Mouse (Mus musculus) embryonic facial prominence, embryonic 13.5 days (tissue): ENCODE measurements at regions not wholly inside any gene's neighbourhood (a gene's known extent, or its start where the extent isn't known, plus 50 kb on each side); places are given as distances from the start of the nearest gene placed in this dataset.

Experiments
- ATAC-seq: fragments of 200-750 bp; cut with Nextera tagmentation; 2 replicates; pipeline ENCODE4 v1.8.0; 2017; ENCODE audit warnings: low read depth; ENCODE audit not compliant: insufficient number of reproducible peaks, insufficient read depth, low FRiP score, low TSS enrichment
- H3K27ac ChIP-seq: fragments of 300-500 bp; sonication (generic); 2 replicates; pipeline ENCODE4 v1.5.1; 2015; ENCODE audit warnings: moderate library complexity, mild to moderate bottlenecking, inconsistent platforms
- H3K27me3 ChIP-seq: fragments of 300-500 bp; sonication (generic); 2 replicates; pipeline ENCODE4 v1.6.1; 2015; ENCODE audit warnings: mild to moderate bottlenecking, inconsistent platforms
- H3K36me3 ChIP-seq: fragments of 300-500 bp; sonication (generic); 2 replicates; pipeline ENCODE4 v1.6.1; 2015; ENCODE audit warnings: mild to moderate bottlenecking, inconsistent platforms
- H3K4me1 ChIP-seq: fragments of 300-500 bp; sonication (generic); 2 replicates; pipeline ENCODE4 v1.6.1; 2015; ENCODE audit warnings: inconsistent platforms
- H3K4me2 ChIP-seq: fragments of 300-500 bp; sonication (generic); 2 replicates; pipeline ENCODE4 v1.6.1; 2015; ENCODE audit warnings: moderate library complexity, mild to moderate bottlenecking, inconsistent platforms
- H3K4me3 ChIP-seq: fragments of 300-500 bp; sonication (generic); 2 replicates; pipeline ENCODE4 v1.5.1; 2015; ENCODE audit warnings: mild to moderate bottlenecking, inconsistent platforms
- H3K9ac ChIP-seq: fragments of 300-500 bp; sonication (generic); 2 replicates; pipeline ENCODE4 v1.6.1; 2015; ENCODE audit warnings: mild to moderate bottlenecking, inconsistent platforms
- H3K9me3 ChIP-seq: fragments of 300-500 bp; sonication (generic); 2 replicates; pipeline ENCODE4 v1.6.1; 2016; ENCODE audit warnings: inconsistent platforms
- WGBS: fragments of 180-500 bp; shearing (Covaris S2); methylation state at CpG from one replicate; pipeline ENCODE4 v1.1.7; 2015; ENCODE audit warnings: mixed read lengths; 5-methylcytosine and 5-hydroxymethylcytosine counted together

DNA sequence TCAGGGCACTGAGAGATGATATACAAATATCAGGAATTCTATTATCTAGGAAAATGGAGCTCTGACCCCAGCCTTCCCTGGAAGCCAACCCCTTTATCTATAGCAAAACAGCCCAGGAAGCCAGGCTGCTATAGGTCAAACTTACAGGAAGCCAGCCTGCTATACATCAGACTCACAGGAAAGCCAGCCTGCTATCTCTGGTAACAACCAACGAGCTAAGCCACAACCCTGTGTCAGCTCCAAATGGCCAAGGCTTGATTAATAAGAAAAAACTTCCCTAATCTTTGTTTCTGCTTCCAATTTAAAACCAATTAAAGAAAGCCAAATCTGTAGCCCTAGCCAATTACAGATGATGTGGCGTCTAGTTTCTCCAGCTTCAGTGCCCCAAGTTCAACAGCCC, 114.4 kb upstream of the Tab2 start:
- no peak overlapping the region for H3K27ac ChIP-seq
- H3K4me3 ChIP-seq, result no peak overlapping the region
- H3K27me3 ChIP-seq, result no peaks in the 10 kb centered on the region
- H3K4me1 ChIP-seq, result peaks cover 15% of the 10 kb centered on the region
- H3K9ac ChIP-seq, result no peak overlapping the region
- ATAC-seq, result no peak
- no peak overlapping the region for H3K4me2 ChIP-seq
- H3K9me3 ChIP-seq, result no peaks in the 10 kb centered on the region
- no peaks in the 10 kb centered on the region for H3K36me3 ChIP-seq
- 21% methylated on average over 2 of the region's 2 CpGs for WGBS

DNA sequence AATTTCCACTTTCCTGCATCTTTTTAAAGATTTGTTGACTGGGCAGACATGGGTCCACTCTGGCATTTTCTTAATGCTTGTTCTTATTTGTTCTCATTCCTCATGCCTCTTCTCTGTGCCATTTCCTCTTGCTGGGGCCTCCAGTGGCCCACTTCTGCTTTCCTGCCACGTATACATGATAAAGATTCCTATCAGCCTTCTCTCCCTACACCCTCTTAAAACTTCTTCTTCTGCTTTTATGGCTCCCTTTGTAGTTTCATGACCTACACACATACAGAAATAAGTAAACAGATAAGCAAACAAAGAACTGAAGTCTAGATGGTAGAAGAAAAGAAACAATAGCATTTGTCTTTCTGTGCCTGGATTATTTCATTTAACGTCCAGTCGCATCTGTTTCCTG, 110.9 kb upstream of the Tab2 start:
- WGBS, result 84% methylated on average over 3 of the region's 3 CpGs

DNA sequence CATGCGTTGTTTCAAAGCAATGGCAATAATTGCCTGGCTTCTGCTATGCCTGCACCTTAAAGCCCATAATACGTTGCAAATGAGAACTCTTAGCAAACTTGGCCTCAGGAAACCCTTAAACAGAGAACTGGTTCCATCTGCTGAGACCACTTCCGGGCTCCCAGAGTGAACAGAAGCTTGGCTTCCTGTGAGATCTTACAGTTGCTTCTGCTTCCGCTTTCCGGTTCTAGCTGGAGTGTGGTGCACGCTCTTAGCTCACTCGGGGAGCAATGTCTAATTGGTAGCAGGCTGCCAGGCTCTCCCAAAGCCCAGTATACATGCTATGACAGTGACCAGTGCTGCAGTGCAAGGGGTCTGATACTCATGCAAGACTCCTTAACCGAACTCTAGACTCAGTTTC, 109.7 kb upstream of the Tab2 start:
- WGBS, result 58% methylated on average over 8 of the region's 8 CpGs
- Histone ChIP-seq H3K9ac (no peak overlapping the region), H3K4me1 (peaks cover 17% of the 10 kb centered on the region), H3K4me2 (no peak overlapping the region), H3K36me3 (no peaks in the 10 kb centered on the region), H3K27me3 (no peaks in the 10 kb centered on the region), H3K9me3 (no peaks in the 10 kb centered on the region), H3K27ac (peak overlapping the region; percentile 28; the same call in 1 of the 2 replicates), H3K4me3 (no peak overlapping the region)
- no peak for ATAC-seq

More for the DNA sequence above, 110.9 kb upstream of the Tab2 start:
- Histone ChIP-seq H3K4me1 (peaks cover 17% of the 10 kb centered on the region), H3K27ac (no peak overlapping the region), H3K4me2 (no peak overlapping the region), H3K4me3 (no peak overlapping the region), H3K9me3 (no peaks in the 10 kb centered on the region), H3K9ac (no peak overlapping the region), H3K27me3 (no peaks in the 10 kb centered on the region), H3K36me3 (no peaks in the 10 kb centered on the region)
- no peak for ATAC-seq

DNA sequence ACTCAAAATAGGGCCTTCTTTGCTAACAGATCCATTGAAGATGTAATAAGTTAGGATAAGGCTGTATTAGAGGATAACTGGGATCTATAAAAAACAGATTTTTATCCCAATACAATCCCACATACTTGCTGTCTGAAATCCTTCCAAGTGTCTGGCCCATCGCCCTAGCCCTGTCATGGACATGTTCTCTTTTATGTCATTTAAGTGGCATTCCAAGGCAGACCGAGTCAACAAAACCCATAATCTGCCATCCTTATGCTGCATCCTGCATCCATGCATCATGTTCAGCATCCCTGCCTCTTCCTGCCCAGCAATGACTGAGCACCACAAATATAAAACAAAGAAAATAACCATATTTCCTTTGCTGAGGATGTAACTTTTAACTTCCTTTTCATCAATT, 108.3 kb upstream of the Tab2 start:
- ATAC-seq, result no peak
- no peak overlapping the region for H3K27ac ChIP-seq
- H3K36me3 ChIP-seq, result no peaks in the 10 kb centered on the region
- WGBS, result 68% methylated on average over 2 of the region's 2 CpGs
- H3K4me1 ChIP-seq, result peaks cover 7% of the 10 kb centered on the region
- no peaks in the 10 kb centered on the region for H3K27me3 ChIP-seq
- H3K4me2 ChIP-seq, result no peak overlapping the region
- H3K9me3 ChIP-seq, result no peaks in the 10 kb centered on the region
- H3K9ac ChIP-seq, result no peak overlapping the region
- no peak overlapping the region for H3K4me3 ChIP-seq

DNA sequence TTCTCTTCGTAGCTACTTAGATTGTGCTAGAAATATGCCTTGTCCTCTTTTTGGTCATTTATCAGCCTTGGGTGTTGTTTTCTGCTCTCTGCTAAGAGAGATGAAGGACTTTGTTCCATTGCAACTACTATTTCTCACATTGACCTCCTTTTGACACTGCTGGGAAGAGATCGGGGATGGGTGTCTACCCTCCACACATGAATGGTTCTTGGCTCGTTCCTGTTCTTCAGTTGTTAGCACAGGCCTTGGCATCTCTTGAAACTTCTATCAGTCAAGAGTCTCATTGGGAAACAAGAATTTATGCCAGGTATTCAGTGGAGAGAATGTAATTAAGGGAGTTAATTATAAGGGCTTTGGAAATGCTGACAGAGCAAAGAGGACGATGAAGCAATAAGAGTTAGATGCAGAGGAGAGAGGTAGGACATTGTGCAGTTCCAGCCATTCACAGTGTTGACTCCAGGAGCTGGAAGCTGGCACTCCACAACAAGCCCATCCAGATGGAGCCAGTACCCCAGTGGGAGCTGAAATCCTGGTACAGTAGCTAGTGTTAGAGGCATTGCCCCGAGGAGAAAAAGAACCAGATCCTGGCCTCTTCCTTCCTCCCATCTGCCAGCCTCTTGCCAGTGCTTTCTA, 107.5 kb upstream of the Tab2 start:
- H3K36me3 ChIP-seq, result no peaks in the 10 kb centered on the region
- H3K4me1 ChIP-seq, result peaks cover 7% of the 10 kb centered on the region
- H3K9me3 ChIP-seq, result no peaks in the 10 kb centered on the region
- no peak overlapping the region for H3K9ac ChIP-seq
- H3K27ac ChIP-seq, result no peak overlapping the region
- H3K4me3 ChIP-seq, result no peak overlapping the region
- H3K27me3 ChIP-seq, result no peaks in the 10 kb centered on the region
- WGBS, result 80% methylated on average over 5 of the region's 5 CpGs
- ATAC-seq, result no peak
- no peak overlapping the region for H3K4me2 ChIP-seq

DNA sequence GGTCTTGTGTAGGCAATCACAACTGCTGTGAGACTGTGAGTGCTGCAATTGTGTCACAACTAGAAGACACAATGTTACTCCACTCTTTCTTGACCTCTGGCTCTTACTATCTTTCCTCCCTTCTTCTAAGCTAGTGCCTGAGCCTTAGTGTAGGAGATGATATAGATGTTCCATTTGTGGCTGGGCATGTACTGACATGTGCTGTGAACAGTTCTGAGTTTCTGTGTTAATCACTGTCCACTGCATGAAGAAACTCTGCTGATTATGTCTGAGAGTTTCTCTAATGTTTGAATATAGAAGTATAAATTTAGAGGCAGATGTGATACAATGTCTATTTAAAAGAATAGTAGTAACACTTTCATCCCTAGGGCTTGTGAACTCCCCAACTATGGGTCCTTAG, 105.0 kb upstream of the Tab2 start:
- no peak overlapping the region for H3K9ac ChIP-seq
- H3K27ac ChIP-seq, result no peak overlapping the region
- no peaks in the 10 kb centered on the region for H3K27me3 ChIP-seq
- H3K4me3 ChIP-seq, result no peak overlapping the region
- ATAC-seq, result no peak
- peaks cover 7% of the 10 kb centered on the region for H3K4me1 ChIP-seq
- no peaks in the 10 kb centered on the region for H3K9me3 ChIP-seq
- no peaks in the 10 kb centered on the region for H3K36me3 ChIP-seq
- H3K4me2 ChIP-seq, result no peak overlapping the region

DNA sequence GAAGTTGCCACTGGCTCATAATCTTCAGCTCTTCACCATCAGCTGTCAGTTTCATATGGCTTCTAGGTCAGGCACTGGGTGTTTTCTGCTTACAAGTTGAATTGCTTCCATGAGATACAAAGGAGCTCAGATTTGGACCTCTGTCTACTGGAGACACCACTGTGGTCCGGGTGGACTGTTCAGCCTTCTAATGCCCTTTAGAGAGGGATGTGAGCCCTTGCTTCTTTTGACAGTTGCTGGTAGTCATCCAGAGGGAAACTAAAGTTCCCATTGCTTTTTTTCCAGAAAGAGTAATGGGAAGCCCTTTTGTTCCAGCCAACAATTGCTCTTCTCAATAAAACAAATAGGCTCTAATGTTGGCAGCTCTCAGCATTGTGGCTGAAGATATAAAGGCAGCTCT, 103.7 kb upstream of the Tab2 start:
- no peak overlapping the region for H3K4me3 ChIP-seq
- WGBS, result 89% methylated on average over 1 of the region's 1 CpGs
- no peak overlapping the region for H3K9ac ChIP-seq
- no peaks in the 10 kb centered on the region for H3K36me3 ChIP-seq
- H3K4me1 ChIP-seq, result no peaks in the 10 kb centered on the region
- H3K27me3 ChIP-seq, result no peaks in the 10 kb centered on the region
- H3K4me2 ChIP-seq, result no peak overlapping the region
- ATAC-seq, result no peak
- no peaks in the 10 kb centered on the region for H3K9me3 ChIP-seq
- no peak overlapping the region for H3K27ac ChIP-seq

DNA sequence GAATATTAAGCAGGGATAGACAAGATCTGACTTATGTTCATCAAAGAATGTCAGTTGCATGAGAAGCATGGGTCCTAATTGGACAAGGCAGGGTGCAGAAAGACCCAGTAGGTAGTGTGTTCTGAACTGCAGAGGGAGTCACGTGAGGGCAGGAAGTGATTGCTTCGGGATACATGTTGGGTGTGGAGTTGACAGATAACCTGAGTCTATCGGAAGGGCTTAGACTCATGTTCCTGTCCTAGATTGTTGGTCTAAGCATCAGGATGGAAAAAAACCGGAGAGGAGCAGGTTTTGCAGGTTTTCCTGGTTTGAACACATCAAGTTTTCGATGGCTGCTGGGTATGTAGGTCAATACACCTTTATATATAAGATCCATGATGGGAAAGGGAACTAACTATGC, 101.8 kb upstream of the Tab2 start:
- 71% methylated on average over 5 of the region's 5 CpGs for WGBS
- no peak overlapping the region for H3K27ac ChIP-seq
- no peaks in the 10 kb centered on the region for H3K4me1 ChIP-seq
- no peak overlapping the region for H3K9ac ChIP-seq
- no peak overlapping the region for H3K4me3 ChIP-seq
- H3K9me3 ChIP-seq, result no peaks in the 10 kb centered on the region
- H3K36me3 ChIP-seq, result no peaks in the 10 kb centered on the region
- no peaks in the 10 kb centered on the region for H3K27me3 ChIP-seq
- no peak overlapping the region for H3K4me2 ChIP-seq
- ATAC-seq, result no peak

DNA sequence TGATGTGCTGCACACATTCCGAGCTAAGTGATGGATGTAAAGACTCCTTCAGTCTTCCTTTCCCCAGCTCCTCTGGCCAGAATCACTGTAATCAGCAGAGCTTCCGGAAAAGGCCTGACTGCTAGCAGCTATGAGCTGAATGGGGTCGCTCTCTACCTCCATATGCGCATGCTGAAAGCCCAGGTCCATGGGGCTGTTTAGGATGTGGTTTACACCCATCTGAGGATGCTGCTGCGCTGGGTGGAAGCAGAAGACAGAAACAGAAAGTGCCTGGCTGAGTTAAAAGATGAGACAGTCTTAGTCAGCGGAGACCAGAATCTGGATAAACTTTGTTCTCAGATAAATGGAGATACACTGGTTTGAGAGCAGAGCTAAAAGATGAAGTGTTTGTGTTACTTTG, 99.3 kb upstream of the Tab2 start:
- Histone ChIP-seq H3K9ac (no peak overlapping the region), H3K4me2 (no peak overlapping the region), H3K4me1 (no peaks in the 10 kb centered on the region), H3K4me3 (no peak overlapping the region), H3K27ac (no peak overlapping the region), H3K36me3 (no peaks in the 10 kb centered on the region), H3K27me3 (no peaks in the 10 kb centered on the region), H3K9me3 (no peaks in the 10 kb centered on the region)
- WGBS, result 79% methylated on average over 6 of the region's 6 CpGs
- ATAC-seq, result no peak

DNA sequence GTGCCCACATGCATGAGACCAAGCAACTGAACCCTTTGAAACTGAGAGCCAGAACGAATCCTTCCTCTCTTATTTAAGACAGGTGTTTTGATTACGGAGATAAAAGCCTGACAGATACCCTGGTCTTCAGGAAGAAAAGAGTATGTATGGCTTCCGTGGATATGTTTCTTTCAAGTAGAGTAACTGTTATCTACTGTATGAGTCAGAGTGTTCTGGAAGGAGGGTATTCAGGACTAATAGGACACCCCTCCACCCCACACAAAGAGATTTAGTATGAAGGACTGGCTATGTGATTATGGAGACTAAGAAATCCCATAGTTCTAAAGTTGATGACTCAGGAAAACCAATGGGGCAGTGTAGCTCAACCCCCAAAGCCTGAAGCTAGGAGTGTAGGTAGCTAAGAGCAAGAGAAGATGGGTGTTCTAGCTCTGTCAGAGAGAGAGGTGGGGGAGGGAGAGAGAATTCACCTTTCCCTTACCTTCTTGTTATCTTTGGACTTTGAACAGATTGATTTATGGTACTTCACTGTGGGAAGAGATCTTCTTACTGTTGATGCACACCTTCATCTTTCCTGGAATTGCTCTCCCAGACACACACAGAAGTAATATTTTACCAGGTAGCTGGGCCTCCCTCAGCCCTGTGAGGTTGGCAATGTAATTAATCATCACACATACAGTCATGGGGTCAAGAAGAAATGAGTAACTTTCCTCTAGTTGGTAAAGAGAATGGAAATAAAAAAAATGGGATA, 87.6 kb upstream of the Tab2 start:
- H3K9me3 ChIP-seq, result no peaks in the 10 kb centered on the region
- H3K9ac ChIP-seq, result no peak overlapping the region
- H3K36me3 ChIP-seq, result no peaks in the 10 kb centered on the region
- ATAC-seq, result no peak
- 81% methylated on average over 3 of the region's 3 CpGs for WGBS
- H3K4me2 ChIP-seq, result no peak overlapping the region
- H3K4me1 ChIP-seq, result no peaks in the 10 kb centered on the region
- no peaks in the 10 kb centered on the region for H3K27me3 ChIP-seq
- no peak overlapping the region for H3K27ac ChIP-seq
- H3K4me3 ChIP-seq, result no peak overlapping the region

DNA sequence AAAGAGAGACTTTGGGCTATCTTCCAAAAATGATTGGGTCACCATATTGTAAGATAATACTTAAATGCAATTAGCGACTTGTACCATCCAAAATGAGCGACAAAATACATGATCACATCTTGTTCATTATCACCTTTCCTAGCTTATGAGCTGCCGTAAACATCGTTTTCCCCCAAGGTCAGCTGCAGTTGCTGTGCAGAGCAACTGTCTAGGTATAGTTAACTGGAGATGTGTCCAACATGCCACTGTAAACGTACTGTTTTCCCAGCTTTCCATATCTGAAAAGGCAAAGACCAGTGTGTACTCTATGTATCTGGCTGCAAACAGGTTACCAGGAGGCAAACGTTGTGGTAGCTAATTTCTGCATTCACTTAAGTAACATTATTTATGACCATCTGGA, 86.3 kb upstream of the Tab2 start:
- H3K4me2 ChIP-seq, result no peak overlapping the region
- H3K27ac ChIP-seq, result no peak overlapping the region
- no peak for ATAC-seq
- no peaks in the 10 kb centered on the region for H3K36me3 ChIP-seq
- no peaks in the 10 kb centered on the region for H3K9me3 ChIP-seq
- H3K4me1 ChIP-seq, result peaks cover 9% of the 10 kb centered on the region; the same call in 1 of the 2 replicates
- WGBS, result 82% methylated on average over 6 of the region's 6 CpGs
- H3K27me3 ChIP-seq, result no peaks in the 10 kb centered on the region
- H3K9ac ChIP-seq, result no peak overlapping the region
- no peak overlapping the region for H3K4me3 ChIP-seq

DNA sequence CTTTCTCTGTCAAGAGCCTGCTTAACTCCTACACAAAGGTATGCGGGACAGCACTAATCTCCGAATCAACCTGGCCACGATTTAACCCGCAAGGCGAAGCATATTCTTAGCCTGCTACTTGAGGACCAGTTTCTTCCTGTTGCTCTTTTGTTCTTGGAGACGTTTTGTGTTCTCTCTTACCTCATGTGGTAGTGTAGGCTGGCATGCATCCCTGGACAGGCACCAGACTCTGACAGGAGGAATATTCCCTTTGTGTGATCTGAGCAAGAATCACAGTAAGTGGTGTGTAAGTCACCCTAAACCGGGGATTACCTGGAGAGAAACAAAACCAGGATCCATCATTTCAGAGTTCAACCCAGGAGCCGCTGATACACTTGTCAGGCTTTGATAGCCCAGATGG, 85.8 kb upstream of the Tab2 start:
- Histone ChIP-seq H3K9me3 (no peaks in the 10 kb centered on the region), H3K4me2 (no peak overlapping the region), H3K27ac (no peak overlapping the region), H3K4me3 (no peak overlapping the region), H3K36me3 (no peaks in the 10 kb centered on the region), H3K9ac (no peak overlapping the region), H3K4me1 (peaks cover 12% of the 10 kb centered on the region; the same call in 1 of the 2 replicates), H3K27me3 (no peaks in the 10 kb centered on the region)
- ATAC-seq, result no peak
- 60% methylated on average over 8 of the region's 8 CpGs for WGBS
